Mouse (Mus musculus) gonadal fat pad, adult 2 months (tissue): Measurements from ENCODE around the gene Zscan26. TPM values are rescaled to one million over a fixed set of nuclear protein-coding genes. Genes with fewer than 3 reads are reported as not detected.
"Not testable (repeated sequence)": the region's sequence is repeated elsewhere in the genome, so short reads cannot be mapped to it uniquely, and the experiment has no call there.

Source experiments
- DNase-seq: peaks from one replicate; pipeline ENCODE4 v3.0.0-alpha.2; 2012; ENCODE audit warnings: low read depth
- polyA plus RNA-seq: library from polyadenylated mRNA; depleted of rRNA; stranded (reverse); fragments of >200 nt; gene quantifications from 2 replicates; pipeline ENCODE4 v1.2.3, GENCODE M21; 2012

The Zscan26 gene
- polyA plus RNA-seq, 1 experiment = 23.8 TPM

DNA sequence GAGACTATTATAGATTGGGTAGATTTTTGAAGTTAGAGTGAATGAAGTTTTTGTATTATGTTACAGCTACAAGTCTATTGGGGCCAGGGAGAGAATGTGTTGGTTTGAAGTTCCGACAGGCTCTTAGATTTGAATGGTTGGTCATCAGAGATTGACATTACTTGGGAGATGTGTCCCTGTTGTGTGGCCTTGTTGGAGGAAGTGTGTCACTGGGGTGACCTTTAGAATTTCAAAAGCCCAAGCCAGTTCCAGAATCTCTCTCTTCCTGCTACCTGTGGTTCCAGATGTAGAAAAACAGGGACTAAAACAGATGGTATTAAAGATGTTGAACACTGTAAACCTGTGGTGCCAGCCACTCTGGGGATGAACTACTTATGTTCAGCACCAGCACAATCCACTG lies 25.9 kb downstream of the Zscan26 start:
- DNase-seq = no peak

DNA sequence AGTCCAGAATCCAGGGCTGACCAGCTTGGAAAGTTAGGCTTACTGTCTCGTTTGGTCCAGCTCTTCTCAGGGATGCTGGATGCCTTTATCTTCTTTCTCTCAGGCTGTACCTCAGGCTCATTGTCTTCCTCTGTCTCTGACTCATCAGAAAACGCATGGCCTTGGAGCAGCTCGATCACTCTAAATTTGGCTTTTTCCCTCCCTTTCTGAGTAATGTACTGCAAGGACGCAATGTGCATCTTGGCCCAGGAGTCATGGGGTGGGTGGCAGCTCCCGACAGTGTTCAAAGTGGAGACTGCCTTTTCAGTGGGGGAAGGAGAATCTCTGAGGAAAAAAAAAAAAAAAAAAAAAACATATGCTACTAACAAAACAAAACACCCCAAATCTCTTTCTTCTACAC lies 30.2 kb downstream of the Zscan26 start:
- DNase-seq = no peak

DNA sequence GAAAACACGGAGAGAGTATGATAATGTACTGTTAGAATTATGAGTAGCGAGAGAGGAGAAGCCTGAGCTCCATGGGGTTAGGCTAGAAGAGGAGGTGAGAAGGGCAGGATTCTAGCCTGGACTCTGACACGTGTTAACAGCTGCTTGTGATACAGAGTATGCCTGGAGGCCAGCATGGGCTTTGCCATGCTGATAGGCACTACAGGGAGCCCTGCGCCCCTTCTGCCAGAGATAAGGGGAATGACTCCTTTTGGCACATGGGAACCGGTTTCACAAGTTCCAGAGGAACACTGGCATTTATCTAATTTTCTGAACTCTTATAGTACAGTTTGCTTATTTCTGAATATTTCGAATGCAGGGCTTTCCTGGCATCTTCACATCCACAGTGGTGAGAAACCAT lies 34.7 kb downstream of the Zscan26 start:
- no peak for DNase-seq

DNA sequence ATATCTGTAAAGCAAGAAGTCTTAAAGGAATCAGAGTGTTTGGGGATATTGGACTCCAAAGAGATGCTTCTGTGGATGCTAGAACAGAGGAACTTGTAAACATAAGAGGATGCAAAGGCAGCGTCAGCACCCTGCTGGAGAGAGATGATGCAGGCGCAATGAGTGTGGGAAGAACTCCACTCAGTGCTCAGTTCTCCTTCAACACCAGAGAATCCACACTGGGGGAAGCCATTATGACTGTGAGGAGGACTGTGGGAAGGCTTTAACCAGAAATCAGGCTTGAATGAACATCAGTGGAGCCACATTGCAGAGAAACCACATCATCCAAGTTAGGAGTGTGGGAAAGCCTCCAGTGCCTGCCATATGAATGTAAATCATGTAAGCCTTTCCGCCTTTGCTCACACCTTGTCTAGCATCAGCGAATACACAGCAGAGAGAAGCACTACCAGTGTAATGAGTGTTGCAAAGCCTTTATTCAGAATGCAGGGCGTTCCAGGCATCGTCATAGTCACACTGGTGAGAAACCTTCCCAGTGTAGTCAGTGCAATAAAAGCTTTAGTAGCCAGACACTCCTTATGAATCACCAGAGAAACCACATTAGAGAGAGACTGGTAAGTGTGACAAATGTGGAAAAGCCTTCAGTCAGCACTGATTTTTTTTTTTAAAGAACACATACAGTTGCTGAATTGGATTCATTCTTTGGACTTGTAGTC lies 36.1 kb downstream of the Zscan26 start:
- no peak for DNase-seq

DNA sequence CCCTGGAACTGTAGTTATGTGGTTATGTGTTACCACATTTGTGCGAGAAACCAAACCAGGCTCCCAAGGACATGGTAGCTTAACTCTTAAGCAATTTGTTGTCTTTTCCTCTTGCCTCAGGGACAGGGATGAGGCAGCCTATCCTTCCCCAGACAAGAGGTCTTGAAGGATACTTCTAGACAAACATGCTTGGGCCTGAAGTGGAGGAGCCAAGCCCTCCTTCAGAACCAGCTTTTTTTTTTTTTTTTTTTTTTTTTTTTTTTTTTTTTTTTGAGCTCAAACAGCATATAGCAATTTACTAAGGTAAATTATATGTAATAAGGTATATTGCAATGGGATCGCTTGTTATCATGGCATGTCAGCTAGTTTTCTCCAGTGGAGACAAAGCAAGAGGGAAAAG lies 37.8 kb downstream of the Zscan26 start:
- no peak for DNase-seq

DNA sequence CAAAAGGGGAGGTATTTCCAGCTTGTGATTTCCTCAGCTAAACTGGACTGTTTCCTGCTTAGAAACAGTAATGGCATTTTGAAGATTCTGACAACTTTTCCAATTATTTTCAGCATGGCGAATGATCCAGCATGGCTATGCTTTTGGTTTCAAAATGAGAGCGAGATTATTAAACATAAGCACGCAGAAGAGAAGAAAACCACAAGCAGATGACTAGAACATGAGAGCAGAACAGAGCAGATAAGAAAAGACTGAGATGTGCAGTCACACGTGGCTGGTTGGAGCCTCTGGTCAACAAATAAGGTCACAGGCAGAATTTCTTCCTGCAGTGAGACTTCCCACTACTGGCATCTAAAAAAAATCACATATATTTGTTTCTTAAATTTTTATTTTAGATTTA lies 38.3 kb downstream of the Zscan26 start:
- DNase-seq = no peak

DNA sequence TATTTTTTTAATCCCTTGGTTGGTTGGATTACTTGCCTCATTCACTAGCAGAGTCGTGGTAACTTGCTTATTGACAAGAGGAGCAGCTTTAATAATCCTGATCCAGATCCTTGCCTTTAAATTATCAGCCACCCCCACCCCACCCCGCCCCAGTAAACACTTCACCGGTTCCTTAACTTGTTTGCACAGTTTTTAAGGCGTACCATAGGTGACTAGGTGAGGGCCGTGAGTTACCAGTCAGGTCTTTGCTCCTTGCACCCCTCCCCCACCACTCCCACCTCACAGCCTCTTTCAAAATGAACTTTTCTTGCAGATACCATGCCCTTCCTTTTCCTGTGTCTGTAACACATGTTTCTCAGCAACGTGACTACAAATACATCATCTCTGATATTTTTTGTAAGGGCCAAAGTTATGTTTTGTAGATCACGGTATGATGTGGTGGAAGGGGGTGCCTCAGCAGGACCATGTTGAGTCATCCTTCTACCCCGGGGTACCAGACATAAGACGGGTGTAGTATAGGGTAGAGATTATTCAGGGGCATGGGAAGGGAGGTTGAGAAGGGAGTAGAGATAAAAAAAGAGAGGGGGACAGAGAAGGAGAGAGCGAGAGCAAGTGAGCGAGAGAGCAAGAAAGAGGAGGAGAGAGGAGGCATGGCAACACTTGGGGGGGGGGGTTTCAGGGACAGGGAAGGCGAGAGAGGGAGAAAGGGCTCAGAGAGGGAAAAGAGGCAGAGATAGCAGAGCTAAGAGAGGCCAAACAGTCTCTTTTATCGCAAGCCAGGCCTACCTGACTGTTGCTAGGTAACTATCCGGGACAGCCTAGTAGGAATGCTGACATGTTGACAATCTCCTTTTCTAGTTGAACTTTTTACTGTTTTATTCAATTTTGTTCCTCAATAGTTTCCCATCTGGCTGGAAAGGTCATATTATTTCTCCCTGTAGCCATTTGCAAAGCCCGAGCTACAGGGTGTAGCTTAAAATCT lies 39.0 kb downstream of the Zscan26 start:
- DNase-seq = no peak

DNA sequence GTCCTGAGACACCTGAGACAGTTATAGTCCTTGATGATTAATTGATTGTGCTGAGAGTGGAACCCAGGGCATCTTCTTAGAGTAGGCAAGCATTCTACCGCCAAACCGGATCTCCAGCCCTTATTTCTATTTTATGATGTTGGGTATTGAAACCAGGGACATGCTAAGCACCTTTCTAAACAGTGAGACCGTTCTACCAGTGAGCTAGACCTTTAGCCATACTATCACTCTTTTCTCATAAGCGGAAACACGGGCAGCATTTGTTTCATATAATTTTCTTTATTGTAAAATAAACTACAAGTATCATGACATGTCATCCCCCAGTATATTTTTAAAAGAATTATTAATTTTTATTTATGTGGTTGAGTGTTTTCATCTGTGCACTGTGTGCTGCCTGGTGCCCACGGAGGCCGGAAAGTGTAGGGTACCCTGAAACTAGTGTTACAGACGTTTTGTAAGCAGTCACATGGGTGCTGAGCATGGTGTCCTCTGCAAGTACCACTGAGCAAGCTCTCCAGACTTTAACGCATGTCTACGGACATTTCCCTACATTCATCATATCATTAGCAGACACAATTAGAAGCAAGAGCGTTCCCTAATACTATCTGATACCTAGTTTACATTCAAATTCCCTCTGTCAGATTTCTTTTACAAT lies 44.6 kb downstream of the Zscan26 start:
- DNase-seq = no peak

DNA sequence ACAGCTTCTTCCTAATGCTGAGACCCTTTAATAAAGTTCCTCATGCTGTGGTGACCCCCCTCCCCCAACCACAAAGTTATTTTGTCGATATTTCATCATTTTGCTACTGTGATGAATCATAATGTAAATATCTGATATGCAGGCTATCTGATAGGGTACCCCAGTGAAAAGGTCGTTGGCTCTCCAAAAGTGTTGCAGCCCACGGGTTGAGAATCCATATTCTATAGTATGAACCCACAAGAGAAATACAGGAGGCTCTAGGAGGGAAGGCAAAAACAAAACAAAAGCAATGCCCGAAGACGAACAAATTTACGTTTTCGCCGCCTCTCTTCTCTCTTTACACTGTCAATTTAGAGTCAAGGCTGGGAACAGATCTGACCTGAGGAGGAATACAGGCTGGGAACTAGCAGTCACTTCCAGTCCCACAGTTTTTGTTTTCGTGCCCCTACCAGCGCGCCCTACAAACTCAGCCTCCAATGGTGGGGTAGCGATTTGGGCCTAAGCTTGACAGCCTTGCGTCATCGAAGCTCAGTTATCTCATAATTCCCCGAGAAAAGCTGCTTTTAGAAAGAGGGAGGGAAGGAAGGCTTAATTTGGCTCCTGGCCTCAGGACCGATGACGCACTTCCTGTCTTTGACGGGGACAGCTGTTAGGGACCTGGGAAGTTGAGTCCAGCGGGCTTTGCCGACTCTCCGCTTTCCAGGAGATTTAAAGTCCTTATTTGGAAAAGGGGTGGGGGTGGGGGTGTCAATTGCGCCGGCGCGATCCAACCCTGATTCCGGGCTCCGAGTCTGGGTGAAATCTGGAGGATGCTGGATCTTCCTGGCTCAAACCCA lies 45.3 kb downstream of the Zscan26 start:
- peak; percentile 66 for DNase-seq

DNA sequence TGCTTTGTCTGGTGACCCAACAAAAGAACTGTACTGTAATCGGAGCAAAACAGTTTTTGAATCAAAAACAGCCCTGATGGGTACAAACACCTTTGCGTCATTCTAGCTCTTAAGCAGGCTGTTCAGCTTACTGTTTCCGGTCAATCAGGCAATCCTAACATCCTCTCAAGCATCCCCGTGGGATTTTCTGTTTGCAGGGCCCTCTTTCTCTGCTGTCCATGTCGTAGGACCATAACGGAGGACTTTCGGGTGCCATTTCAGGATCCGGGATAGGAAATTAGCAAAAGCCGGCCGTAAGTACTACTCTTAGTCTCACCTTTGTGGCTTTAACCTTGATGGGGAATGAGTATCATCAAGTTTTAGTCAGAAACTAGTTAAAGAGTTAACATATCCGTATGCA lies 46.2 kb downstream of the Zscan26 start:
- no peak for DNase-seq

DNA sequence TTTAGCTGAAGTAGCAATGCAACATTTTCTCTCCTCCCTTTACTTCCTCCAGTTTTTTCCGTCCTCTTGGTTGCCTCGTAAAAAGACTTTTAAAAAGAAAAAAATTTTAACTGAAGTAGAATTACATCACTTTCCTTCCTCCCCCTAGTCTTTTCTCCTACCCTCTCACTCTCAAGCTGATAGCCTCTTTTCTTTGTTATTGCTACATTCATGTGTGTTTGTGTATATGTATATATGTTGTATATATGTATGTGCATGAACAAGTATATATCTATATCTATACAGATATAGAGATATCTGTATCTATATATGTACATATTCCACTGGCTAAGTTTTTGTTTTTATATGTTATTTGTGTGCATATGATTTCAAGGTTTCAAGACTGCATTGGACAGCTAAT lies 50.7 kb downstream of the Zscan26 start:
- DNase-seq = no peak

DNA sequence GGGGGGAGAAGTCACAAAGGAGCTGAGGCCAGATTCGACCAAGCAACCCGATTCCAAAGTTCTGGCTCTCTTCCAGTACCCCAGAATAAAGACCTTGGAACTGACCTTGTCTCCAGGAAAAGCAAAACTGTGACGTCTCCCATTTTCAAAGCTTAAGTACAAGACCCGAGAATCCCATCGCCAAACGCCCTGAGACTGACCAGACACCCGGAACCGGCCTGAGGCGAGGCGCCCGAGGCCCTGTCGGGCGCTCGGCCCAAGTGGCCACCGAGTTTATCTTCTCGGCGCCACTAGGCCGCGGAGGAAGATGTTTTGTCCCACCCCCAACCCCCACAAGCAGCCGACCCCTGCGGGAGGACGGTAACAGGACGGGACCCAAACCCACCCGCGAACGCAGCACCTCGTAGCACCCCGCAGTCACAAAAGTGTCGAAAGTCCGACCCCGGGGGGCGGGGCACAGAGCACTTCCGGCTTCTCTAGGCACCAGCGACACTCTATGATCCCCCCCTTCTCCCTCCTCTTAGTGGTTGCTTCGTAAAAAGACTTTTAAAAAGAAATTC lies 51.2 kb downstream of the Zscan26 start, which contains the start of gene Zkscan3:
Gene Zkscan3 (minus strand): TSS at position 469 of the 560 bp plus-strand sequence.
- no peak for DNase-seq

DNA sequence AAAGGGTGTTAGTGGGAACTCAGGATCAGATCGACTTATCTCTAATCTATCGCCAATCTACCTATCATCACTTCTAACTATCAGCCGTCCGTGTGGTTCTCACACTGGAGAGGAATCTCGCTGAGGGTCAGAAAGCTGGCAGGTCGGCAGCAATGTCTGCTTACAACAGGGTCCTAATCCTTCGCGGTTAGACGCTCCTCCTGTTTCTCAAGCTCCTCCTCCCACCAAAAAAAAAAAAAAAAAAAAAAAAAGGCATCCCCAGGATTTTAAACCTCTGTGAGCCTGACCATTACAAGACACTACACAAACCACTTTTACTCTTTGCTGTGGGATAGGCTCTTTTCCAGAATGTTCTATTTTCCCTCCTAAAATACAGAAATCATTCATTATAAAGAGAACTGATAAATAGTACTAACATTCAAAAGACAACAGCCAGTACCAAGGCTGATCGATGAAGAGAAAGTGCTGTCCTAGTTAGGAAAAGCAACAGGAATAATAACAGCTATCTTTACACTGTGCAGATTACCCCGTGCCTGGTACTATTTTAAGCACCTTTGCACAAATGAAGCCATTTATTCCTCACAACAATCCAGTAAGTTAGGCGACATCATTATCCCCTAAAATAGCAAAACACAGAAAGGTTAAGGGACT lies 51.8 kb downstream of the Zscan26 start:
- DNase-seq = no peak

DNA sequence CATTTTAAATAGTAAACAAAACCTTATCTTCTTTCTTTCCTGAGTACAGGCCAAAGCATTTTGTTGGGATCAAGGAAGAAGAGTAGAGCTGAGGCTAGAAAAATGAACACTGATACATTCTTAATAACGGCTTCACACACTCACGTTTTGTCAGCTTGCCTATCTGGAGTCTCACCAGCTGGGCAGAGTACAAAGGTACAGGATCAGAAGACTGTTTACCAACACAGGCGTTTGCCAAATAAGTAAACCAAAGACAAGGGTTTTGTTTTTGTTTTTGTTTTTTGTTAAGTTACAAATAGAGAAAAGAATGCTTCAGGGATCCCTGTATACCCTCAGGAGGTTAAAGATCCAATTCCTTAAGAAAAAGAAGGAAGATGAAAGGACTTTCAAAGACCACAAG lies 52.4 kb downstream of the Zscan26 start:
- no peak for DNase-seq

DNA sequence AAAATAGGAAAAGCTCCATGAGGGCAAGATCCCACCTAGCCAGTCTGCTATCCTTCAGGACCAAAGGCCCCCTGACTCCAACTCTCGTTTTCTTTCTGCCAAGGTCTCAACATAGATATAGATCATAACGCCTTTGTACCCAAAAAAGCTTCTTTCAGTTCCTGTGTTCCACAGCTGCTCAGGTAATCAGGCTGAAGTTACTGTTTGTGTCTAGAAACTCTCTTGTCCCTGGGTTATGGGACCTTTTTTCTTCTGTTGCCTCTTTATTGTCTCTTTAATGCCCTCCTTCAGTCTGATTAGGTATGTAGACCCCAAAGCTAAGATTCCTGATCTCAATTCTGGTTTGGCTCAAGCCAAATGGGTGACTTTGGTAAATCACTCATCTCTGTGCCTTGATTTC lies 56.0 kb downstream of the Zscan26 start:
- DNase-seq = no peak

DNA sequence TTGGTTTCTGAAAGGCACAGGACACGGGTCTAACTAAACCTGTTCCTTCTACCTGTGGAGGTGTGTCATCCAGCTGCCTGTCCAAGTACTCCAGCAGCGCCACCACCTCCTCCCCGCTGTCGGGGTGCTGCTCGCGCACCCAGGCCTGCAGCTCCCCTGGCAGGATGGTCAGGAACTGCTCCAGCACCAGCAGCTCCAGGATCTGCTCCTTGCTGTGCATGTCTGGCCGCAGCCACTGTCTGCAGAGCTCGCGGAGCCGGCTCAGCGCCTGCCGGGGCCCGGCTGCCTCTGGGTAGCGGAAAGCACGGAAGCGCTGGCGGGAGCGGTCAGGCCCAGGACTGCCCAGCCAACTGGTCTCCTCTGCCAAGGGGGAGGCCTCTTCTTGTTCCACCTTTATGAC lies 57.5 kb downstream of the Zscan26 start:
- not testable (repeated sequence) for DNase-seq

DNA sequence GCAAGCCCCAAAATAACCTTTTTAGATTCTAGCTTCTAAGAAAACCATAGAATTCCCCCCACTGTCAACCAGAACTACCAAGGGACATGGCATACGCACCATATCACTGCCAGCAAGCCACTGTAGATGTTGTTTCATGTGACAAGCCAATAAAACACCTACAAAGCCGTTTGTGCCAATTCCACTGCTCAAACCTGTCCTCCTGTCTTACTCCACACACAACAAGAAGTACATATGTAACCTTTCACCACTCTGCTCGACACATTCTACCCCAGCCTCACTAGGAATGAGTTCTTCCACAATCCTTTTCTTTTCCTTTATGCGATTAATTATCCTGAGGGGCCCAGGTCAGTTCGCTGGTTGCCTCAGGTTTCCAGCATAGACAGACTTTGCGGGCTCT lies 57.9 kb downstream of the Zscan26 start:
- DNase-seq = peak; percentile 52

DNA sequence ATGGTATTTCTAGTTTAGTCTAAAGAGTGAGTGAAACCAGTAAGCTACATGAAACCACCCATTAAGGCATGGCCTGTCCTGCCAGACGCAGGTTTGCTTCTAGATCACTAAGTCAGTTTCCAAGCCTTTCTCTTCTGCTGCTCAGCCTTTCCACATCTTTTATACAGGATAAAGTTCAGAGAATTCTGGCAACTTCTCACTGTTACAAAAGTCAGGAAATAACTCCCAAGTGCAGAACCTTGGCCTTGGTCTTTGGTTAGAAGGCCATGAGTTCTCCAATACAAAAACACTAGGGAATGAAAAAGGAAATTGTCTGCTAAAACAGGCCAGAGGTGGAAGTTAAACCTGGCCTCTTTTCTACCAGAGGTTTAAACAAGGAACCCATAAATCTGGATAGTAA lies 58.3 kb downstream of the Zscan26 start:
- no peak for DNase-seq
